Mouse (Mus musculus): Measurements from ENCODE around the gene Tmem191c.
"Not testable (repeated sequence)": the region's sequence is repeated elsewhere in the genome, so short reads cannot be mapped to it uniquely, and the experiment has no call there.

Tmem191c gene

DNA sequence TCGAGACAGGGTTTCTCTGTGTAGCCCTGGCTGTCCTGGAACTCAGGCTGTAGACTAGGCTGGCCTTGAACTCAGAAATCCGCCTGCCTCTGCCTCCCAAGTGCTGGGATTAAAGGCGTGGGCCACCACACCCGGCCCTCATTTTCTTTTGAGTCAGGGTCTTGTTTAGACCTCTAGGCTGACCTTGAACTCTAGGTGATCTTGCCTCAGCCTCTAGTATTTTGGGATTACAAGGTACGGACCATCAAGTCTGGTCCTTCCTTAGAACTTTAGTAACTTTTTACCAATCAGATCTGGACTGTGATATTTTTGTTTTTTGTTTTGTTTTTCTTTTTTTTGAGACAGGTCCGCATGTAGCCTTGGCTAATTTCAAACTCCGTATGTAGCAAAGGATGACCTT is at the start of gene Tmem191c:
Gene Tmem191c (plus strand): TSS at position 357 of the 400 bp plus-strand sequence.
- no peak for DNase-seq

DNA sequence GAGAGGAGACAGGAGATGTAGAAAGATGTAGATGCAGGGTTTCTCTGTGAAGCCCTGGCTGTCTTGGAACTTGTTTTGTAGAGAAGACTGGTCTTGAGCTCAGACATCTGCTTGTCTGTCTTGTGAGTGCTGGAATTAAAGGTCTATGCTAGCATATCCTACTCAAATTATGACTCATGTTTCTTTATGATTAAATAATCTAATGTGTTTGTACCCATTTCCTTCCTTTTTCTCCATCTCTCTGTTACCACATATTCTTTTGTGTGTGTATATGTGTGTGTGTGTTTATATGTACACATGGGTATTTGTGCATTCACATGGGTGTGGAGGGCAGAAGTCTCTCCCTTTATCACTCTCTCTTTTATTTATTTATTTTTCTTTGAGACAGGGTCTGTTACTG is 49.4 kb upstream of the Tmem191c start:
- no peak for DNase-seq

GRCm38 (mm10) chr16:17231523-17231922 is 44.4 kb upstream of the Tmem191c start:
- not testable (repeated sequence) for DNase-seq

DNA sequence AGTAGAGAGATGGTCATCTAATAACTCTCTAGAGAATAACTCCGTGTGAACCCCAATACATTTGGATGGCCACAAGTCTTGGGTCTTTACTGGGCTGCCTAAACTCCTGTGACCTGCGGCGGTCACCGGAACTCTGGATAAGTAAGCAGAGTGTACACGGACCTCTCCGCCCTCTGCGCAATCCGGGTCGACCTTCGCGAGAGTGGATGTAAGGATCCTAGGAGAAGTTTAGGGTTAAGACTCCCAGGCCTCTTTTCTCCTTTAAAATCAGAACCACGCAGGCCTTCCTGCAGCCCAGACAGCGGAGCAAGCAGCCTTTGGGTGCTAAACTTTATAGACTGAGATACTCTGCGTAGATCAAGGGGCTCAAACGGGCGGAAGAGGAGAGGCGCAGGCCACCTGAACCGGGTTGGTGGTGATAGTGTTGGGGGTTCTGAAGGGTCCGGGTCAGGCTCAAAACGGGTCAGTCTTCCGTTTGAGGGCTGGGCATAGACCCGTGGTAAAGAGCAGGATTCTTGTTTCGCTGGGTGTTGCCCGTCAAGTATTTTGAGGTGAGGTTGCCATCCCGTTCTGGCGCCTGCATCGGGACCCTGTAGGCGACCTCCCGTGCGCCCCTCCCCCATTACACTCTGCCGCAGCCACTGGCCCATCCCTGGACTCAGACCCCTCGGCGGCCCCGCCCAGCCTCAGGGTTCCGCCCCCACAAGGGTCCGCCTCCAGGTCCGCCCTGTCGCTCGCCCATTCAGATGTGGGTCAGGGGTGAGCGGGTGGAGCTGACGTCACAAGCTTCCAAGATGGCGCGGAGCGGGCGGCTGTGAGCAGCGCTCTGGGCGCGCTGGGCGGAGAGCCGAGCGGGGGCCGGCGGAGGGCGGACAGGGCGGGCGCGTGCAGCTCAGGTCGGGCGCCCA is 42.8 kb upstream of the Tmem191c start, which contains the start of gene Hic2:
Gene Hic2 (plus strand): TSS at position 779 of the 908 bp plus-strand sequence.
- peak; percentile 99 for DNase-seq

DNA sequence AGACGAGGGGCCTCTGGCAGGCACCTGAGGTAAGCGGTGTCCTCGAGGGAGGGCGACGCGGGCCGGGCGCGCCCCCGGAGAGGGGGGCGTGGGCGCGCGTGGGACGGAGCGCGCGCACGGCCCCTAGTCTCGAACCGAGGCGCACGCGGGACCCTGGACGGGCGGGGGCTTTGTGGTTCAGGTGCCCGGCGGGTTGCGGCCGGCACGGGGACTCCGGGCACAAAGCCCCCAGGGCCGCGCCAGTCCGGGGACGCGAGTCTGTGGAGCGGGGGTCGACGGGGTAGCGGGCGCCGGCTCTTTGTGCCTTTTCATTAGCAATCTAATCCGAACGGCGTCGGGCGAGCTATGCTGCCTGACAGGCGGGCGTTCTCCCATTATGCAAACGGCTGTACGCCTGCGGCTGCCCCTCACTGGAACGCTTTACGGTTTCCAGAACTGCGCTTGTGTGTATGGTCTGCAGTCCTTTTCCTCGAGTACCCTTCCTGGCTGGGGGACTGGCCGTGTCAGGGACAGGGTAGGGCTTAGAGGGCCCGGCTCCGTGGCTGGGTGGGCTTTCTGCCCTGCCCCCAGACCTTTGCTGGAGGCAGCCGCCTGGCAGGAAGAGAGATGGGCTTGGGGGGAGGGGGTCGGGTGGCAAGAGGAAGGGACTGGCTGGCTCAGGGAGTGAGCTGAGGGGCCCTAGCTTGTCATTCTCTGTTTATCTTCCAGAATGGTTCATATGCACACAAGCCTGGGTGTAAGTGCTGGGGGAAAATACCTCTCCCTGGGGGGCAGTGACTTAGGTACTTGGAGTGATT is 42.0 kb upstream of the Tmem191c start:
- DNase-seq = peak; percentile 86

DNA sequence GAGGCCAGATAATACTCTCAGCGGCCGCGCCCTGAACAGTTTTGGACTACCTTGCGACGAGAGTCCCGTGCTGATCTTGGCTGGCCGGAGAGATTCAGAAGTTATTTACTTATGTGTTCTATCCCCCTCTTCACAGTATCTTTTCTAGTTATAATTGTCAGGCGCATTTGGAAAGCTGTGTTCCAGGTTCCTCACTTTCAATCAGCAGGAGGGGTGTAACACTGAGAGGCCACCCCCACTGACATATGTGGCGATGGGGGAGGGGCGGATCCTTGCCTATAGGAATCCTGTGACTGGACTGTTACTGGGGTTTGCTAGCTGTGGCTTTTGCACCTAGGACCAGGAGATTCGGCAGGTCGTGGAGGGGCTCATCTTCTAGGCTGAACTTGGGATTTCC is 41.4 kb upstream of the Tmem191c start:
- peak; percentile 80 for DNase-seq

GRCm38 (mm10) chr16:17234916-17235665 is 40.8 kb upstream of the Tmem191c start:
- DNase-seq = no peak

- no peak for DNase-seq
Observed at GRCm38 (mm10) chr16:17237634-17238033, 38.2 kb upstream of the Tmem191c start.

- DNase-seq = no peak
Observed at GRCm38 (mm10) chr16:17239409-17239808, 36.5 kb upstream of the Tmem191c start.

DNA sequence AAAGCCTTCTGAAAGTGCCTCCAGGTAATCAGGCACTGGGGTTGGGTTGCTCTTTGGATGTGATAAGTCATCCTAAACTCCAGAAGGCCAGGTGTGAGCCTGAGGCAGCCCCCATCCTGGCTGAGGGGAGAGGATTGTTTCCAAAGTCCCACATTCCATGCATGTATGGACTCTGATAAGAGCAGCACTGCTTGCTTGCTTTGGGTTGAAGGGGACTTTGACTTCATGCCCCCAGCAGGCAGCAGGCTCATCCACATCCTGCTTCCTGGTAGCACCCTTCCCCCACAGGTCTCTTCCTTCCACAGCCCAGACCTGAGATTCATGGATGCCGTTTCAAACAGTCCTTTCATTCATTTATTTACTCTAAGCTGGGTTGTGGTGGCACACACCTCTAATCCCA is 32.1 kb upstream of the Tmem191c start:
- no peak for DNase-seq

GRCm38 (mm10) chr16:17244996-17245395 is 30.9 kb upstream of the Tmem191c start:
- DNase-seq = no peak

DNA sequence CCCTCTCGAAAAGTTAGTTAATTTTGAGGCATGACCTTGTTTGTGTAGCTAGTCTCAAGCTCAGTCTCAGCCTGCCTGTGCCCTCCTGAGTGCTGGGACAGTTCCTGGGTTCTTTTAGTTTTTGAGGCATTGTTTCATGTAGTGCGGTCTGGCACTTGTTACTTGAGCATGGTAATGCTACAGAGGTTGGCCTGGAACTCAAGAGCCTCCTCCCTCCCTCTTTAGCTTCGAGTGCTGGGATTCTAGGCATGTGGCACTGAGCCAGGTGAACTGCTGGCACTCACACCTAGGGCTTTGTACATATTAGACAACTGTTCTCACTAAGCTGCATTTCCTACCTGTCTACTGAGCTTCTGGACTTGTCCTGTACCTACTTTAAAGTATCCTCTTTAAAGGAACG is 28.1 kb upstream of the Tmem191c start:
- DNase-seq = no peak

GRCm38 (mm10) chr16:17249135-17249534 is 26.7 kb upstream of the Tmem191c start:
- DNase-seq = no peak

DNA sequence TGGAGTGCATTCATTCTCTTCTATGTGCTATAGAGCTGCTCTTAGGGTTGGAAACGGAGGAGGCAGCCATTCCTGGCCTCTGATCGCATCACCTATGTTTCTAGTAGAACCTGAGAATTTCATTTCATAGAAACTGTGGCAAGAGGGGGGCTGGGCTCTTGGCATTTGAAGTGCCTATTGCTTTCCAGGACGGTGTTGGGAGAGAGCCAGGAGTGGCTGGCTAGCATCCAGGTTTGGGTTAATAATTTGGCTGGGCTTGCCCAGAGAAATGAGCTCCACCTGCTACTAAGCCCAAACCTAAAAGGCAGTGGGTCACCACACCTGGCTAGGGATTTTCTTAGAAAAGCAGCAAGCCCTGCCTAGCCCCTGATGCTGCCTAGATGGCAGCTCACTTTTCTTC is 24.3 kb upstream of the Tmem191c start:
- no peak for DNase-seq

DNA sequence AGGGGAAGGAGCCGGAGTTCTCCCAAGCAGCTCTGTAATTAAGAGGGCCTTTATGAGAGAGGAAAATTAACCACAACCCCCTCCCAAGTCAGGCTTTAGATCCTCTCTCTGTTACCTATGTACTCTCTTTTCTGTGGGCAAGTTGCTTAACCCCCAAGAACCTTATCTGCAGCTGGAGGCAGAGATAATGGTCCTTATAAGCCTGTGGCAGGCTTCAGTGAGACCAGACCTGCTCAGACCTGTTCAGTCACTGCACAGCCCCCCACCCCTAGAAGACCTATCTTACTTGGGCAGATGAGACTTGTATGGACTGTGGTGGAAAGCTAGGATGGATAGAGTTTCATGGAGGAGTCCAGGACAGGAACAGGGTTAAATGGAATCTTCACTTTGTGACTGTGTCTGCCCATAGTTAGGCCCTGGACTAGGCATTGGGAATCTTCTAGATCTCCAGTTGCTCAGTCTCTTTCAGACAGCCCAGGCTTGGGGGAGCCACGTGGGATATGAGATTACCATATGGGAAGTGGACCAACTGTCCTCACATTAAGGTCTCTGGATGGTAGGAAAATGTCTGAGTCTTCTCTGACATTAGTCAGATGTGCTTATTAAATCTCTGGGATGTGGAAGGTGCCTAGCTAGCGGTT is 23.7 kb upstream of the Tmem191c start:
- no peak for DNase-seq

GRCm38 (mm10) chr16:17252841-17253240 is 23.0 kb upstream of the Tmem191c start:
- DNase-seq = no peak

DNA sequence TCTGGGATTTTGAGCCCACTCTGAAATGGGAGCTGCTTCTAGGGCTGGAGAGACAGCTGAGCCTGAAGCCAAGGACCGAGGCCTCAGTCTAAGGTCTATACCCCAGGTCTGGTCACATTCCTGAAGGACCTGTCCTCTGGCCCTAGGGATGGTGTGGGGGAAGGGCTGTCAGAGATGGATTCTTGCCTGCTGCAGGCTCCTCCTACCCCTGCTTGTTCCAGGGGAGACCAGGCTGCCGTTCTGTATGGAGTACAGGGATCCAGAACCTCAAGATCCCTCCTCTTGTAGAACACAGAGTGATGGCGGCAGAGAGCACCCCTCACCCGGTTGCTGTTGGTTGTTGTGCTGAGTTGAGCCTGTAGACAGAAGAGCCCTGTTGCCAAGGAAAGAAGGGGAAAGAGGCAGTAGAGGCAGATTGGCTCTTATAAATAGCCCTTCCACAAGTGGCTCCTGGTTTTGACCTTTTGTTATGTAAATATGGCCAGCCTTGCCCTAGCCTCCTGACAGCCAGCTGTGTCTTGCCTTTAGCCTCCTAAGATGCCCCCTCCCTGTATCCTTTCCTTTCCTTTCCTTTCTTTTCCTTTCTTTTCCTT is 21.8 kb upstream of the Tmem191c start:
- peak; percentile 37 for DNase-seq

DNA sequence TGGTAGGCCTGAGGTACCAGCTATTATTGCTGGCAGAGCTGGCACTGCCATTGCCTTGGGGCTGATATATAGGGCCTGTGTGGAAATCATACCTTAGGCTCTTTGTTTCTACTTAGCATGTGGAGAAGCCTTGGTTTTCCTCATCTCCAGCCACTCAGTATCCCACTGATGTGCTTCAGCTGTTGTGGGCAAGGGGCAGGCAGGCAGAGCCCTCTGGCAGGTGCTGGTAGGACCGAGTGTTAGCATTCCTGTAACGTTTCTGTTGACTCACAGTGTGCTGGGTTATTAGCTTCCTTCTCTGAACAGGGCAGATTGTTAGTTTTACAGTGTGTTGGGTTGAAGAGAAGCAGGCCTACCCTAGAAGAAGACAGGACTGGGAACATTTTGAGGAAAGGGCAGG is 20.6 kb upstream of the Tmem191c start:
- no peak for DNase-seq

GRCm38 (mm10) chr16:17257359-17257821 is 18.5 kb upstream of the Tmem191c start:
- DNase-seq = no peak

DNA sequence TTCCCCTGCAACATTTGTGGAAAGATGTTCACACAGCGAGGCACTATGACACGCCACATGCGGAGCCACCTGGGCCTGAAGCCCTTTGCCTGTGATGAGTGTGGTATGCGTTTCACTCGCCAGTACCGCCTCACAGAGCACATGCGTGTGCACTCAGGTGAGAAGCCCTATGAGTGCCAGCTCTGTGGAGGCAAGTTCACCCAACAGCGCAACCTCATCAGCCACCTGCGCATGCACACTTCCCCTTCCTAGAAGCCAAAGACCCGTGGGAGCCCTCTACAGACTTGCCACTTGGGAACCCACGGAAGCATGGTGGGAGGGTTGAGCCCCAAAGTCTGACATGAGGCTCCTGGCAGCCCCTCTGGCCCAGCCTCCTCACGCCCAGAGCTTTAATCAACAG is 17.0 kb upstream of the Tmem191c start:
- no peak for DNase-seq

- DNase-seq = no peak
Observed at GRCm38 (mm10) chr16:17261341-17261740, 14.5 kb upstream of the Tmem191c start.

DNA sequence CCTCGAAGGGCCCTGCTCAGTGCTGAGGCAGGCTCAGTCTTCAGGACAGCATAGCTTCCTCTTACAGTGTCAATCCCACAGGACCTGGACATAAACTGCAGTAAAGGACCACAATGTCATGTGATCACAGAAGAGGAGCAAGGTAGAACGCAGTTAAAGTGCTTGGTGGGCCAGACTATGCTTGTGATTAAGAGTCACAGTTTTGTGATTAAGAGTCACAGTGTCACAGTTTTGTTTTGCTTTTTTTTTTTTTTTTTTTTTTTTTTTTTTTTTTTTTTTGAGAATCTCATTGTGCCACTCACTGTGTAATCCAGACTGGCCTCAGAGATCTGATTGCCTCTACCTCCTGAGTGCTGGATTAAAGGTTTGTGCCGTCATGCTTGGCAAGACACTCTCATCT is 9.8 kb upstream of the Tmem191c start:
- DNase-seq = no peak

All from embryo, embryonic 11 days (tissue).